Mouse (Mus musculus) cerebellum, adult 11-12 months (tissue): ENCODE results near the gene Snx1.

Experiments used
- DNase-seq: peaks from one replicate; pipeline ENCODE4 v3.0.0; 2022

Snx1 gene

DNA sequence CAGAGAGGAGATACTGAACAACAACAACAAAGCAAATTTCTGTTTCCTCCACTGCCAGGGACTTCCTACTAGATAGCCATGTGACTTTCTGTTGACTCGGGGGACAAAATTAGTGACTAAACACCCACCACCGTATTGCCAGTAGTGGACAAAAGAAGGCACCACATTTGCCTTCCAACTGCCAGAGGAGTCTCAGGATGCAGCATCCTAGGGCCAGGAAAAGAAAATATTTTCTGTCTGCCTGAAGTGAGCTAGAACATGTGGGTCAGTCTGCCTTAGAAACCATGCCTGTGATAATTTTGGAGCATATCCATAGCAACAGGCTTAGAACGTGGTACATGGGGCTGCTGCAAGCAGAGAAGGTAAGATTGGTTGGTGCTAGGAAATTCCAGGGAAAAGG lies 85.6 kb downstream of the Snx1 start:
- no peak for DNase-seq

DNA sequence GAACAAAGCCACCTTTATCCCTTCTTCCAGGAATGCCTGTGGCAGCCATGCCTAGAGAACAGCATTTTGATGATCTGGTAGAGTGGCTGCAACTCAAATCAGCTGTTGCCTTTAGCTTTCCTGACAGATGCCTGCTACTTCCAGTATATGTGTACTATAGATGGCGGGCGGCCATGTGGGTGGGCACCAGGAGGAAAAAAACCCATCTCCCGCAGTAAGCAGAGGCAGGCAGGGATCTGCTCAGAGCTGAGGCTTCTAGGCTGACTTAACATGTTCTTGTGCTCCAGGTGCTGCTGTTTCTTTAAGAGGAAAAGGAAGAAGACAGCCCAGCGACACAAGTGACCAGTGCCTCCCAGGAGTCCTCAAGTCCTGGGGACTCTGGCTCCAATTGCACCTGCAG lies 87.1 kb downstream of the Snx1 start:
- DNase-seq: no peak

DNA sequence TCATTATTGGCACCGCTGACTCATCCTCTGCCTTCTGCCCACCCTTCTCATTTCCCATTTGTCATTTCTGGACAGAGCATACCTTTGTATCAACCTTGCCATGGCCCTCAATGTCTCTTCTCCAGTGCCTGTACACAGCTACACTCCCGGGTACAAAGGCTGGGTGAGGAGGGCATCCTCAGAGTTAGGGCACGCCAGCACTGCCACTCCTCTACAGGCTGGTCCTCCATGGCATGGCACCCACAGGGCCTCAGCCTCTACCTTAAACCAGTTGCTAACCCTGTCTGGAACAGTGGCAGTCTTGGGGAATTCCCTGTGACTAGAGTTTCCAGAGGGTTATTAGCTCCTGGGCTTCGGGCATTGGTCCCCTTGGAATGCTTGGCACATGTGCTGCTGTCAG lies 87.8 kb downstream of the Snx1 start:
- DNase-seq: no peak
